Mouse (Mus musculus) cerebellum, postnatal 25 days (tissue): Measurements from ENCODE around the gene Iqsec1.

Experiments
- DNase-seq, 2 experiments: peaks; one replicate each; pipeline ENCODE4 v3.0.0; 2021; ENCODE audit warnings: mixed read lengths in 2 of 2

Gene Iqsec1

GRCm38 (mm10) chr6:90719402-90719801 lies 269.1 kb downstream of the Iqsec1 start:
- no peak for DNase-seq

DNA sequence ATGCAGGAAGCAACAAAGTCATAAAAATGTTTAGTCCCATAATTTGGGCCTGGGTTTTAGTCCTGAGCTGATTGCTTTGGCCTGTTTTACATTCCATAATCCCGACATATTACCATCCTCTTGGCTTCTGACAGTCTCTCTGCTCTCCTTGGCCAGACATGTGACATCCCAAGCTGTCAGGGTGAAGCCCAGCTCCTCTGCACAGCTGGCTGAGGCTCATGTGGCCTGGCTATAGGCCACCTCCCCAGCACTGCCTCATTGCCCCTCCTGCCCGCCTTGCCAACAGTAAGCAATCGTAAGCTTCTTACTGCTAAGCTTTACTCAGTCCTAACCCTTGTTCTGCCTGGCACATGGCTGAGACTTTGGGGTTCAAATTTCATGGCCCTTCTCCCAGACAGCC lies 270.0 kb downstream of the Iqsec1 start:
- no peak for DNase-seq

DNA sequence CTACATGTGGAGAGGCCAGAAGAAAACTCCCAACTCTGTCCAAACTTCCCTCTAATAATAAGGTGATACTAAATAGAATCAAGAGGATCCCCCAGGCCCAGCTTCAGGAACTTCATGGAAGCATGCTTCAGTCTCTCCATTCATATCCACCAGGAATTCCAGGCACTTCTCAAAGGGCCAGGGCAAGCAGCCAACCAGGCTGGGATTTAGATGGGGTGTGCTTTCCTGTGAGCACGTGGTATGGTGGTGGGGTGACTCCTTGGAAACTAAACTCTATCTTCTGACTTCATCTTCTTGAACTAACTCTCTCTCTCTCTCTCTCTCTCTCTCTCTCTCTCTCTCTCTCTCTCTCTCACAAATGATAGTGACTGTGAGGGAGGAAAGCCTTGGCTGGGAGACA lies 270.8 kb downstream of the Iqsec1 start:
- peak in 1 of 2 experiments; percentile 68 for DNase-seq

DNA sequence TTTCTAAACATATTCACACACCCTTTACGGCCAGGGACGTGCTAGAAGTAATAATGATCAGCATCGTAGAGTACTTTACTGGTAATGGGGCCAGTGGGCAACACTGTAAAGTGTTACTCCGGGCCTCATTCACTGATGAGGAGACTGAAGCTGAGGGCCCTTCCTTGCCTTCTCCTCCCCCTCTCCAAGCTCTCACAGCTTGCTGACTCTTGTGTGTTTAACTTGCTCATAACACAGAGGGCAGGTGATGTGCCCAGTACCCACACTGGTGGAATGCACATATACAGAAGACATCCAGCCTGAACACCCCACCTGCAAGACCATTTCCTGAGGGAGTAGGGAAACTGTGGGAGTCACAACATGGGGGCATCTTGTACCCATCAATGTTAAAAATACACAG lies 271.6 kb downstream of the Iqsec1 start:
- DNase-seq = no peak

- DNase-seq = peak; percentile 50 to 70
Observed at GRCm38 (mm10) chr6:90716066-90716704, 272.3 kb downstream of the Iqsec1 start.

DNA sequence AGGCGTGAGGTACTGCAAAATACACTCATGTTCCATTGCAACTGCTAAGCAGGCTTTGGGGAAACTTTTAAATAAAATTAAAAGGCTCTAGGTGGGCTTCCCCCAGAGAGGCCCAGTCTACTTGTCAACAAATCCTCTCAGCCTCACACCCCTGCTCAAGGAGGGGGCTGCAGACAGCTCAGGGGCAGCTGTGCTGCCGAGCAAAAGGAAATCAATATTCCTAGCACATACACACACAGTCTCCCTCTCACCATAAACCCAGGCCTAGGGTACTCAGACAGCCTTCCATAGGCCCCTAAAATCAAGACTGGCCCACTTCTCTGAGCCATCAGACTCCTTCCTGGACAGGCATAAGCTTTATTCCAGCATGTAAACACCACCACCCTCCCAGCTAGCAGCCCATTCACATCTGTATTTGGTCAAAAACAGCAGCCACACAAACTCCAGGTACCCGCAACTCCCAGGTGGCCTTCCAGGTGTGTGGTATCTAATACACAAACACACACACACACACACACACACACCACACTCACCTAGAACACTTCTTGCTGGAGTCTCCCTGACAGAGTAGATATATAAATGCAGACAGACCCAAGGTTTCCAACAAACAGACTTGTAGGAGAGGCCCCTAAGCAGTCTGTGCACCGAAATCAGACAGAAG lies 273.1 kb downstream of the Iqsec1 start:
- no peak for DNase-seq

DNA sequence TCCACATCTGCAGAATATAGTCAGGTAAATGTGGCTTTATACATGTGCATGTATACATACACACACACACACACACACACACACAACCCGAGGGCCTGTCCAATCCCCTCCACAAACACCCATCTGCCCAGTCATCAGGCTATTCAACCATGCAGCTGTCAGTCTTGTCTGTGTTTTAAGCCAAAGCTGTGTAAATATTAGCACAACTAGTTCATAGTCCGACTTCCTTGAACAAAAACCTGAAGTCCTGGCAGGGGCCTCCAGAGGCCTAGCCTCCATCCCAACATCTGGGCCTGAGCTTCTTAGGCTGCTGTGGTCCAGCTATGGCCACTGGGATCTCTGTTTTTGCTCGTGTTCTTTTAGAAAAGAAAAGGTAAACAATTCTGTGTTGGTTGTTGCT lies 274.8 kb downstream of the Iqsec1 start:
- no peak for DNase-seq

DNA sequence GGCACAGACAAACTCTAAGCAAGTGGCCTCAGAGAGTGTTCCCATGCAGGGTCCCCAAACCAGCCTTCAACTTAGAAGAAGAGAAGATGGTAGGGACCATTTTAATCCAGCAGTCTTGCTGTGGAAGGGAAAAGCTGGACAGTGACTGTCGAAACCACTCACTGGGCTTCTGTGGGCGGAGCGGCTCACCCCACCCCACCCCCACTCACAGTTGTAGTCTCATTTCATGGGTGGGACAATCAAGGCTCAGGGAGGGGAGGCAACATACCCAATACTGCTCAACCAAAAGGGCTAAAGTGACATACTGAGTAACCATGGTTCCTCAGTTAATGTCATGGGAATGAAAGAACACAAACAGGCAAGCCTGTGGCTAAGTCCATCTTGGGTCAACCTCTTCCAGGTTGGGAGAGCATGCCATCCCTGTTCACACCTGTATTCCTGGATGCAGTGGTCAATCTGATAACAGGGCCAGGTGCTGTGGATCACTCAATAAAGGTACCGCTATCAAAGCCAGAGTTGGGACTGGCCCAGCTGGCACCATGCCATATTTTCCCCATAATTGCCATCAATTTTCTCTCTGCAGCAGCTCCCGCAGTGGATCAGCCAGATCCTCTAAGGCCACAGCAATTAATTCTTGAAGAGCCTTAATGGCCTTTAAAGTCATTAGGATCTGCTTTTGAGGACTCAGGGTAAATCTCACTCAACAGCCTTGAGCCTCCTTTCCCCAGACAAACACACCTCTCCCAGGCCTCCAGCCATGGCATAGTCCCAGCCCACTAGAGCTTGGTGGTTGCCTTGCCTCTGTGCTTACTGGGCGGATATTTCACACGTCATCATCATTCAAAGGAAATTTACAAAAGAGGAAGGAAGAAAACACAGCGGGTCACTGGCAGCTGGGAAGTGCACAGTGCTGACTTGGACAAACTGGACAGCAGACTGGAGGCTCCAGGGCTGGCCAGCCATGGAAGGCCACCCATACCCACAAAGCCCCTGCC lies 275.7 kb downstream of the Iqsec1 start:
- peak in 1 of 2 experiments; percentile 64 for DNase-seq

DNA sequence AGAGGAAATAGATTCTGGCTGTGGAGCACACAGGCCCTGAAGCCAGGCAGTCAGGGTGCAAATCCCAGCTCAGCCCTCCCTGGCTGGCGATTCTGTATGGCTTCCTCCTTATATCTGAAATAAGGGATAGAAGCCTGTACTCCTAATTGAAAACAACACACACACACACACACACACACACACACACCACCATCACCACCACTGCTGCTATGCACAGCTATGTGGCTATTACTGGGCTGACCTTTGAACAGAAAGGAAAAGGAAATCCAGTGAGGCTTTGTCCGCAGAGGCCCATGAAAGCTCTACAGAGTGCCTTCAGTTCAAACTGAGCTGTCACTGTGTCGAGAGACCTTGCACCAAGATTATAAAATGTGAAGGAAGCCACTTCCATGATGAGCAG lies 276.4 kb downstream of the Iqsec1 start:
- no peak for DNase-seq

GRCm38 (mm10) chr6:90711476-90712035 lies 276.9 kb downstream of the Iqsec1 start:
- DNase-seq = peak; percentile 80 to 86

DNA sequence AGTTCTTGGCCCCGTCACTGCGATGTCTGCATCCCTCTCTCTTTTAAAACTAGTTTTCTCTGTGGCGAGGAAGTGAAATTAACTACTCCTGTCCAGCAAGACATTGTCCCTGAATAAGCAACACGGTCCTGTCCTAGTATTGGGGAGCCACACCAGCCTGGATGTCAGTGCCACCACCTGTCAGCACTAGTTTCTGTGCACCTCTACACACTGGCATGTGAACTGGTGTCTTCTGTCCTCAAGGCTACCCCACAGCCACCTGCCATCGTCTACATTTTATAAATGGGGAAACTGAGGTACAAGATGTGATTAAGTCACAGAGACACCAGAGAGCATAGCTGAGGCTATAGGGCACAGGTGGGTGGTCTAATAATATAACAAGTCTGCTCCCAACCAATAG lies 277.7 kb downstream of the Iqsec1 start:
- DNase-seq = no peak

DNA sequence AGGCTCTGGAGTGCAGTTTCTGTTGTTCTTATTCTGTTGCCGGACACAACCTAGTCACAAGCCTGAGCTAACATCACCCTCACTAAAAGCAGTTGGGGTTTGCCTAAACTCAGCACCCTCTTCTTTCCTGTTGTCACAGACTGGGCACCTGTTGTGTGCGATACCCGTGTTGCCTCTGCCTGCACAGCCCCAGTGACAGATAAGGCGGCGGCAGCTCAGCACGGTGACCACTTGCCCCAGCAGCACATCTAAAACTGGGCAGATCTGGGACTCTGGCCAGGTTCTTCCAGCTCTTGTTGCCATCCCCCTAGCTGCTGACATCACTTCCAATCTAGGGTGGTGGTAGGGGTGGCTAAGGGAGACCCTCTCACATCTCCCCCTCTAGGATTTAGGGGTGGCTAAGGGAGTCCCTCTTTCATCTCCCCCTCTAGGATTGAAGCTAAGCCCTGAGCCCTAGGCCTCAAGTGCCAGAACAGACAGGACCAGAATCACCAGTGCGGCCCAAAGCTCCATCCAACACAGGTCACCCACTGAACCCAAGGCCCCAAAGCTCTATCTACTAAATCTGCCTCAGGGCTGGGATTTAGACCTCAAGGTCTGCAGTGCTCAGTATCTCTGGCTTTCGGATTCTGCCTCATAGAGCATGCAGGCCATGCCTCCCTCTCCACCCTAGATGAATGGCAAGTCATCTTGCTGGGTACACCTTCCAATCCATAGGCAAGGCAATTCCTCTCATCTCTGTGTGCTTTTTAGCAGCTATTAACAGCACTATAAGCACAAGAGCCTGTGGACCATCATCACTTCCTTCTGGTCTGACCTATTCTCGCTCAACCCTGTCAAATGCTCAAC lies 278.3 kb downstream of the Iqsec1 start:
- peak in 1 of 2 experiments; percentile 47 for DNase-seq

- DNase-seq = no peak
Observed at GRCm38 (mm10) chr6:90708061-90708618, 280.3 kb downstream of the Iqsec1 start.

DNA sequence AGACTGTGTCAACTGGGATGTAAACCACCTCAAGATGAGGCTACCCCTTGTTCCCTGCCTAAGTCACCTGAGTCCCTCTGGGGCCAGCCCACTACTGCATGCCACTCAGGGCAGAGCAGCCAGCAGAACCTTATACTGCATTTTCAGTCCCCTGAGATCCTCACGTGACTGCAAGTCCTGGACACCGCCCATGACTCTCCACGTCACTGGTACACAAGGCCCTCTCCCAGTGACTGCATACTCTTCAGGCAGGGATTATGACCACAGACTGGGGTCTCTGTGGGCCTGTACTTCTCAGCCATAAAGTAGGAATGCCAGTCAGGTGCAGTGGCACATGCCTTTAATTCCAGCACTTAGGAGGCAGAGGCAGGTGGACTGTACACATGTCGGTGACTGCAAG lies 281.3 kb downstream of the Iqsec1 start:
- peak in 1 of 2 experiments; percentile 45 for DNase-seq

- peak; percentile 50 to 63 for DNase-seq
Observed at GRCm38 (mm10) chr6:90706490-90706889, 282.0 kb downstream of the Iqsec1 start.

- DNase-seq = peak; percentile 42 to 59
Observed at GRCm38 (mm10) chr6:90705738-90706137, 282.7 kb downstream of the Iqsec1 start.

DNA sequence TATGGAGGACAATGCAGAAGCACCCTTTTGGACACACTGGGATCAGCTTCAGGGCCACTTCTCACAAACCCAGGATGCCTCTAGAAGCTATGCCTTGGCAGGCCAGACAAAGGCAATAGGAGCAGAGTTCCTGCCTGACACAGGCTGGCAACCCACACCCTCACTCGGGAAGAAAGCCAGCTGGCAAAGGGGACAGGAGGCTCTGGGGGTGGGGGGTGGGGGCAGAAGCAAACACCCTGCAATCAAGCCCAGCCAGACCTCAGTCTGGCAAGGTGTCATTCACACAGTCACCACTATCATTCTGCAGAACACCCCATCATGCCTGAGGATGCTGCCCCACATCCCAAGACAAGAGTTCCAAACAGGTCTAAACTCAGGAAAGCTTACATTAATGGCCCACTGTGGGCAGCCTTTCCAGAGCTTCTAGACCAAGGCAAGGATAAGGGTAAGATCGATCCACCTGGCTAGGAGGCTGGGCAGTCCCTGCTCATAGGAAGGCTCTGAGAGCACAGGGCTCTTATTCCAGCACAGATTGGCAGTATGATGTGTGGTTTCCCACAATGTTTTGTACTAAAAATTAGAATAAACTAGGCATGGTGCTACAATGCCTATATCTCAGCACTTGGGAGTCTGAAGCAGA lies 283.7 kb downstream of the Iqsec1 start:
- DNase-seq = peak; percentile 86 to 93

DNA sequence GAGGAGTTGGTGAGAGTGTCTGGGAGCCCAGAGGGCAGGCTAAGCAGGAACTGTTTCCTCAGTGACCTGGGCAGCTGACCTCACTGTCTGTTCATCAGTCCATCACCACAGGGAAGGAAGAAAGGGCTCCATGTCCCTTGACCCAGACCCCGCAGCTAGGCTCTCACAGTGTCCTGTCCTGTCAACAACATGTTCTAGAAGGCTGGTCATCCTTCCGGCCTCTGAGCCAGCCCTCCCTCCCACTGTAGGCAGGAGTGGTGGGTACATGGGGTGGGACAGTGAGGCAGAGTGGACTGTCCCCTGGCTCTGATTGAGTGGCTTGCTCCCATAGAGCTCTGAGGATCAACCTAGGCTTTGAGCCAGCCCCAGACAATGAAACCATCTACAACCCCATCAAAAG lies 284.7 kb downstream of the Iqsec1 start:
- DNase-seq = no peak

DNA sequence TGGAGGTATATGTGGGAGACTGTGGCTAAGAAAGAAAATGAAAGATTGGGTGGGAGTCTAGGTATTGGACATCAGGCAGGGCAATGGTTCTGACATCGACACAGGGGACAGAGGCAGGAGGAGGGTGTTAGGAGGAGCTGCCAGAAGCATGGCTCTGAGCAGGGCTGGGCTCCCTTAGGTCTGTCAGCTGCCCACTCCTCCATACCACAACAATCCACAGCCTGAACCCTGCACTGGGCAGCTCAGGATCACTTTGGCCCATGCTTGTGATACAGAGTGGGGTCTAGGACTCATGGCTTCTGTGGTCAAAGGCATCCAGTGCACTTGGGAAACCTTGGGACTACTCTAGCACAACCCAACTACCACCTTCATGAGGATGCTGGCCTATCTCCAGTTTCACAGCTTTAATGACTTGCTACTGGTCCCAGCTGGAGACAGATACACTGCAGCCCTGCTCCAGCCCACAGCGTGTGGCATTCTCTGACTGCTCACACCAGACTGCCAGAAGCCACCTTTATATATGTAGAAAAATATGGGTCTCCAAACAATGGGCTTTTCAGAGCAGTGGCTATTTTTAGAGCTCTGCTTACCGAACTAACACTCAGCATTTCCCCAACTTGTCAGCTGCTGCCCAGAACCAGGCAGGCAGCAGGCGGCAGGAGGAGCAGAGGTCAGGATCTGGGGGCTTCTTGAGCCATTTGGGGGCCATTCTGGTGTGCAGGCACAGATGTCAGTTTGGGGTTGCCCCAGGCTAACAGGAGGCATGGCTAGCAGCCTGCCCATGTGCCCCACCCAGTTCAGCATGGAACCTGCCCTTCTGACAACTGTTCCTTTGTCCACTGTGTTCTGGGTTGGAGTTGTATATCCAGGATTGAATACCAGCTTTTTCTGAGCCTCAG lies 285.4 kb downstream of the Iqsec1 start:
- peak in 1 of 2 experiments; percentile 47 for DNase-seq

GRCm38 (mm10) chr6:90702197-90702596 lies 286.3 kb downstream of the Iqsec1 start:
- peak; percentile 46 to 61 for DNase-seq
